Comparison of ENCODE assay signal across 9 mouse cellular contexts in the genomic region with DNA sequence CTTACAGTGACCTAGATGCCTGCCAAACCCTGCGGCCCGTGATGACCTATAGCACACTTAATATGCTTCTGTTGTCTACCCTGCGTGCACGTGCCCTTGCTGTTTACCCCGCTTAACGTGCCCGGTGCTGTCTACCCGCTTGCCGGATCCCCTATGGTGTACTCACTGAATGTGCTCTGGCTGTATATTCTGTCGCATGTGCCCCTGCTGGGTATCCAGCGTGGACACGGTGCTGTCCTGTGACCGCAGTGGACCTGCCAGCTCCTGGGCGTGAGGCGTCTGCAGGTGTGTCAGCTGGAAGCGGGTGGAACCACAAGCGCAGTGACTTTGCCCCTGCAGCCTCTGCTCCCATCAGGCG. TPM values are rescaled to one million over a fixed set of nuclear protein-coding genes. Genes with fewer than 3 reads are reported as not detected.
DNase-seq lines count a peak whose midpoint lies in the region; ATAC-seq lines count a peak whose summit lies in the region.
"Had no signal": no experiment of that assay in that cellular context is flagged by ENCODE, and none has a peak within 500 bp of the region (broad histone marks: within the 10 kb centered on the region; RNA-seq: fewer than 3 reads in every experiment).

A gene (minus strand): TSS at position 289 of the 358 bp plus-strand sequence.

- no peaks in the 10 kb centered on the region for H3K36me3 ChIP-seq in heart, embryonic 11.5 days (ENCODE audit: control insufficient read depth, insufficient read depth, low read length)
- H3K36me3 ChIP-seq in intestine, embryonic 15.5 days = no peaks in the 10 kb centered on the region
- no peaks in the 10 kb centered on the region for H3K36me3 ChIP-seq in midbrain, embryonic 11.5 days (ENCODE audit: control insufficient read depth, insufficient read depth, low read length)

- ATAC-seq in heart, embryonic 11.5 days (replicated peaks; ENCODE audit: insufficient number of reproducible peaks, low FRiP score, low TSS enrichment) = peak; percentile 25; the same call in 1 of the 2 replicates
- ATAC-seq in intestine, embryonic 15.5 days = peak; percentile 86
- ATAC-seq in midbrain, embryonic 11.5 days (ENCODE audit: low FRiP score) = peak; percentile 76
- ATAC-seq in activated CD4-positive, CD25-positive, alpha-beta regulatory T cell, adult 4 months = no peak

- peaks cover 7% of the 10 kb centered on the region for H3K4me1 ChIP-seq in heart, embryonic 11.5 days (ENCODE audit: control insufficient read depth, insufficient read depth, low read length)
- H3K4me1 ChIP-seq in intestine, embryonic 15.5 days (replicated peaks) = peaks cover 6% of the 10 kb centered on the region; the same call in 1 of the 2 replicates
- H3K4me1 ChIP-seq in midbrain, embryonic 11.5 days (ENCODE audit: control insufficient read depth, insufficient read depth, low read length) = peaks cover 3% of the 10 kb centered on the region

- peak within 1 kb of the TSS; percentile 48 for H3K4me3 ChIP-seq in heart, embryonic 11.5 days (ENCODE audit: low read depth, low read length)
- H3K4me3 ChIP-seq in intestine, embryonic 15.5 days (replicated peaks) = peak within 1 kb of the TSS; percentile 48
- H3K4me3 ChIP-seq in midbrain, embryonic 11.5 days (ENCODE audit: low read depth, low read length) = peak within 1 kb of the TSS; percentile 41

- H3K9me3 ChIP-seq in heart, embryonic 11.5 days (replicated peaks; ENCODE audit: control insufficient read depth, low read length) = no peaks in the 10 kb centered on the region
- H3K9me3 ChIP-seq in intestine, embryonic 15.5 days = no peaks in the 10 kb centered on the region
- H3K9me3 ChIP-seq in midbrain, embryonic 11.5 days (ENCODE audit: control insufficient read depth, low read length) = no peaks in the 10 kb centered on the region

- WGBS in heart, embryonic 11.5 days (ENCODE audit: insufficient replicate concordance) = 2% methylated on average over 18 of the region's 18 CpGs
- WGBS in intestine, embryonic 15.5 days = under 1% methylated on average over 18 of the region's 18 CpGs
- WGBS in midbrain, embryonic 11.5 days = under 1% methylated on average over 18 of the region's 18 CpGs

- peaks cover 6% of the 10 kb centered on the region; the same call in 1 of the 2 replicates for H3K27me3 ChIP-seq in heart, embryonic 11.5 days (ENCODE audit: control insufficient read depth, insufficient read depth, low read length)
- peaks cover 10% of the 10 kb centered on the region for H3K27me3 ChIP-seq in intestine, embryonic 15.5 days (replicated peaks)
- H3K27me3 ChIP-seq in midbrain, embryonic 11.5 days (ENCODE audit: control insufficient read depth, insufficient read depth, low read length) = peaks cover 2% of the 10 kb centered on the region; the same call in 1 of the 2 replicates

- H3K4me2 ChIP-seq in heart, embryonic 11.5 days = peak within 1 kb of the TSS; percentile 86
- H3K4me2 ChIP-seq in intestine, embryonic 15.5 days (replicated peaks) = peak within 1 kb of the TSS; percentile 95
- peak within 1 kb of the TSS; percentile 74 for H3K4me2 ChIP-seq in midbrain, embryonic 11.5 days

- peak within 1 kb of the TSS; percentile 16; the same call in 1 of the 2 replicates for H3K9ac ChIP-seq in heart, embryonic 11.5 days (ENCODE audit: low read depth, low read length)
- H3K9ac ChIP-seq in intestine, embryonic 15.5 days = peak within 1 kb of the TSS; percentile 32
- H3K9ac ChIP-seq in midbrain, embryonic 11.5 days (ENCODE audit: low read length) = no peak within 1 kb of the TSS; the same call in 1 of the 2 replicates

- 0 out of 2 replicates have a peak within 1 kb of the TSS, but pooled peaks have one; percentile 70 for H3K27ac ChIP-seq in heart, embryonic 11.5 days (ENCODE audit: low read depth, low read length)
- no peak within 1 kb of the TSS for H3K27ac ChIP-seq in intestine, embryonic 15.5 days
- H3K27ac ChIP-seq in midbrain, embryonic 11.5 days (ENCODE audit: low read depth, low read length) = no peak within 1 kb of the TSS

- no peak for DNase-seq in heart, adult 8-10 months (ENCODE audit: low spot score)
- DNase-seq in thymus, postnatal 36 days = peak; percentile 1 to 8
- no peak for DNase-seq in thymus, postnatal 25 days
- DNase-seq in midbrain, embryonic 11.5 days (ENCODE audit: low spot score, missing footprints) = peak; percentile 96
- no peak for DNase-seq in adrenal gland, adult 2 months

RNA-seq across cellular contexts. Expression of the gene that starts here (rescaled TPM):
- polyA plus RNA-seq in heart, embryonic 11.5 days (2014; fragmentation: Nextera tagmentation; extraction: Ambion mirVana) = 0.49 TPM in 1 of 2 replicates, not detected in the other
- total RNA-seq in heart, adult 8-10 months (2022) = 1 to 10 TPM; 1.1 to 2.4 (median 1.9) TPM
- 0.33 and 0.46 TPM in 2 replicates for polyA plus RNA-seq in intestine, embryonic 15.5 days (2015; fragmentation: Nextera tagmentation; extraction: Ambion mirVana)
- polyA plus RNA-seq in midbrain, embryonic 11.5 days (2014; fragmentation: Nextera tagmentation; extraction: Ambion mirVana) = 0.22 TPM in 1 of 2 replicates, not detected in the other
- not detected for total RNA-seq in adrenal gland, adult 2 months (2021)
- polyA plus RNA-seq in adrenal gland, adult 2 months (2012; rRNA removed) = not detected in 2 replicates
- not detected for polyA plus RNA-seq in activated CD4-positive, CD25-positive, alpha-beta regulatory T cell, adult 4 months (2017; shearing (Covaris generic))
- total RNA-seq: MEL had no signal

Comparison
In these comparisons a context has a peak if more than half of its experiments do, and no peak if none do; other contexts are left out.
1. DNase-seq: peak in thymus, postnatal 36 days (2 of 2); none in heart, adult 8-10 months (single experiment), thymus, postnatal 25 days (single experiment) and adrenal gland, adult 2 months (single experiment).
2. Peak in ATAC-seq, H3K4me3 ChIP-seq, H3K27ac ChIP-seq, H3K9ac ChIP-seq and H3K4me2 ChIP-seq in heart, embryonic 11.5 days; RNA of the gene not detected or under 1 TPM.
3. Peak in ATAC-seq, H3K4me3 ChIP-seq, H3K9ac ChIP-seq and H3K4me2 ChIP-seq in intestine, embryonic 15.5 days; RNA of the gene not detected or under 1 TPM.
4. Peak in DNase-seq, ATAC-seq, H3K4me3 ChIP-seq and H3K4me2 ChIP-seq in midbrain, embryonic 11.5 days; RNA of the gene not detected or under 1 TPM.
5. Peak in every context shown above with its lines, with median percentiles within 50 percentile points of each other: H3K4me2 ChIP-seq and H3K4me3 ChIP-seq.